Mouse (Mus musculus): ENCODE data around the gene Gm4847. TPM values are rescaled to one million over a fixed set of nuclear protein-coding genes. Genes with fewer than 3 reads are reported as not detected.

Gm4847 gene
- polyA plus RNA-seq (2011; ENCODE audit: insufficient read depth, insufficient read length, low replicate concordance, missing spikeins), result not detected in 2 replicates

GRCm38 (mm10) chr1:166647593-166647992, at the start of gene Gm4847:
Gm4847 (minus strand) TSS chr1:166647693.
- Histone ChIP-seq H3K4me3 (replicated peaks; ENCODE audit: control insufficient read depth, low read depth, low read length) (no peak within 1 kb of the TSS), H3K4me1 (ENCODE audit: control insufficient read depth, insufficient read depth, low read length) (no peaks in the 10 kb centered on the region), H3K27ac (ENCODE audit: control insufficient read depth, insufficient read depth, low read depth, low read length, poor library complexity) (no peak within 1 kb of the TSS)
- TF ChIP-seq CTCF (IDR thresholded peaks at IDR 0.05; ENCODE audit: control insufficient read depth, insufficient read depth, low read length), result no peak
- TF ChIP-seq POLR2A (IDR thresholded peaks at IDR 0.05; ENCODE audit: borderline replicate concordance, control insufficient read depth, low read depth, low read length), result no peak
- 74% methylated on average over 2 of the region's 2 CpGs for WGBS

- H3K4me1 ChIP-seq (ENCODE audit: control insufficient read depth, insufficient read depth, low read length), result no peaks in the 10 kb centered on the region
- TF ChIP-seq POLR2A (IDR thresholded peaks at IDR 0.05; ENCODE audit: borderline replicate concordance, control insufficient read depth, low read depth, low read length) (no peak), CTCF (IDR thresholded peaks at IDR 0.05; ENCODE audit: control insufficient read depth, insufficient read depth, low read length) (no peak)
- 76% methylated on average over 1 of the region's 1 CpGs for WGBS
- no peak within 1 kb of the TSS for H3K4me3 ChIP-seq (replicated peaks; ENCODE audit: control insufficient read depth, low read depth, low read length)
- no peak within 1 kb of the TSS for H3K27ac ChIP-seq (ENCODE audit: control insufficient read depth, insufficient read depth, low read depth, low read length, poor library complexity)
These were observed 34.3 kb upstream of the Gm4847 start, which contains the start of gene Fmo9 for GRCm38 (mm10) chr1:166681745-166682144. Fmo9 (minus strand) TSS chr1:166681845.

- Histone ChIP-seq H3K4me3 (replicated peaks; ENCODE audit: control insufficient read depth, low read depth, low read length) (no peak overlapping the region), H3K4me1 (ENCODE audit: control insufficient read depth, insufficient read depth, low read length) (no peaks in the 10 kb centered on the region)
These were observed 21.8 kb upstream of the Gm4847 start for GRCm38 (mm10) chr1:166669264-166669663.

GRCm38 (mm10) chr1:166660800-166661199, 13.3 kb upstream of the Gm4847 start:
- no peak overlapping the region for H3K27ac ChIP-seq (ENCODE audit: control insufficient read depth, insufficient read depth, low read depth, low read length, poor library complexity)
- WGBS, result 79% methylated on average over 8 of the region's 8 CpGs
- no peaks in the 10 kb centered on the region for H3K4me1 ChIP-seq (ENCODE audit: control insufficient read depth, insufficient read depth, low read length)
- TF ChIP-seq CTCF (IDR thresholded peaks at IDR 0.05; ENCODE audit: control insufficient read depth, insufficient read depth, low read length) (no peak), POLR2A (IDR thresholded peaks at IDR 0.05; ENCODE audit: borderline replicate concordance, control insufficient read depth, low read depth, low read length) (no peak)
- H3K4me3 ChIP-seq (replicated peaks; ENCODE audit: control insufficient read depth, low read depth, low read length), result no peak overlapping the region

More at GRCm38 (mm10) chr1:166669264-166669663, 21.8 kb upstream of the Gm4847 start:
- 85% methylated on average over 5 of the region's 5 CpGs for WGBS
- no peak for TF ChIP-seq POLR2A (IDR thresholded peaks at IDR 0.05; ENCODE audit: borderline replicate concordance, control insufficient read depth, low read depth, low read length)
- TF ChIP-seq CTCF (IDR thresholded peaks at IDR 0.05; ENCODE audit: control insufficient read depth, insufficient read depth, low read length), result no peak
- no peak overlapping the region for H3K27ac ChIP-seq (ENCODE audit: control insufficient read depth, insufficient read depth, low read depth, low read length, poor library complexity)

Other genes with a start within 250 kb of the Gm4847 start
- gene Pogk, start 237.8 kb downstream of the Gm4847 start, polyA plus RNA-seq (2011; ENCODE audit: insufficient read depth, insufficient read length, low replicate concordance, missing spikeins), result 1.2 and 3.4 TPM in 2 replicates
- not detected in 2 replicates for gene Gm4846, start 150.1 kb downstream of the Gm4847 start, polyA plus RNA-seq (2011; ENCODE audit: insufficient read depth, insufficient read length, low replicate concordance, missing spikeins)
- gene Fmo9, start 34.2 kb upstream of the Gm4847 start, polyA plus RNA-seq (2011; ENCODE audit: insufficient read depth, insufficient read length, low replicate concordance, missing spikeins), result not detected in 2 replicates